Mouse (Mus musculus): ENCODE measurements around the gene Krt80.
A peak's percentile ranks its signal among the peaks of the same experiment; 100 is the strongest.

Krt80 gene

DNA sequence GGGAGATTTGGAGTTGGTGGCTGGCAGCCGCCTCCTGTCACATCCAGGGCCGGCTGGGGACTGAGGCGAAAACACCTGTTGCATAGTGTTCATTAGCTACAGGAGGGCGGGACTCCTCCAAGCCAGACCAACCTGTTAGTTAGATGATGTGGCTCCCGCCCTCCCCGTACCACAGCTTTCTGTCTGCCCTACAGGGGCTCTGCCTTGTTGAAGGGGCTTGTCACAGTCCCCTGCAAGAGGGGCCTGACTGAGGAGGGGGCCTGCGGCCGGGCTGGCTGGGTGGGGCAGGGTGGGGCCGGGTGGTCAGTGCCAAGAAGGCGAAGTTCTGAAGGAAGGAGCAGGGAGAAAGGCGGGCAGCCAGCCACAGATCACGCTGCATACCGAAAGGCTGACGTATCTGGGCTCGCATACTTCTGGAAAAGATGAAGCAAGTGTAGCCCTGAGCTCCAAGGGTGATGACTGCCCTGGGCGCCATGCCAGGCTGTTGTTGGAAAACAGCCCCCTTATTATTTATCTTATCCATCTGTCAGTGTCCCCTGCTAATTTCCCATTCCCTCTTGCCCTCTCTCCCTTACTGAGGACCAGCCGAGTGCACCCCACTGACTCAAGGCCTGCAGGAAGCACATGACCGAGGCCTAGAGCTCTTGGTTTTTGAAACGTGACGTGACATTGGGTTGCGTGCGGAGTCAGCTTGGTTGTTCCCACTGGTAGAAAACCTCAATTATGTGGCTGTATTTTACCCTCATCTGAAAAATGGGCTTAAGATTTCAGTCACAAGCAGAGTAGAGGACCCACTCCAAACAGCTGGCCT lies at the start of gene Krt80:
TSS of gene Krt80 (minus strand) at position 62 of the 811 bp plus-strand sequence.
- DNase-seq: peak; percentile 99

DNA sequence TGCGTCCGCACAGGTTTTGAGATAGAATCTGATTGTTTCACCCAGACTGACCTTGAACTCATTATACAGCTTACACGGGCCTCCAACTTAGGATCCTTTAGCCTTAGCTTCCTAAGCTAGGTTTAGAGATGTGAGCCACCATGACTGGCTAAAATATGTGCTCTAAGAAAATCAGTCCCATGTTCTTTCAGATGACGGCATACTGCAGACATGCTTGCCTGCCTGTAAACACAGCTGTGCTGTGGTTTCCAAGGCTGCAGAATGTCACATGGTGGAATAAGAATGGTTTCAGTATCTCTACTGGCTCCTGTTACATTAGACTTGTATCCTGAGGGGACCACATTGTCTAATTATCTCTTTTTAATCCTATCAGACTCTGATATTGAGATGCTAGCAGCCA lies 49.0 kb upstream of the Krt80 start:
- no peak for DNase-seq

- no peak for DNase-seq
These were observed 45.0 kb upstream of the Krt80 start for GRCm38 (mm10) chr15:101414807-101415565.

DNA sequence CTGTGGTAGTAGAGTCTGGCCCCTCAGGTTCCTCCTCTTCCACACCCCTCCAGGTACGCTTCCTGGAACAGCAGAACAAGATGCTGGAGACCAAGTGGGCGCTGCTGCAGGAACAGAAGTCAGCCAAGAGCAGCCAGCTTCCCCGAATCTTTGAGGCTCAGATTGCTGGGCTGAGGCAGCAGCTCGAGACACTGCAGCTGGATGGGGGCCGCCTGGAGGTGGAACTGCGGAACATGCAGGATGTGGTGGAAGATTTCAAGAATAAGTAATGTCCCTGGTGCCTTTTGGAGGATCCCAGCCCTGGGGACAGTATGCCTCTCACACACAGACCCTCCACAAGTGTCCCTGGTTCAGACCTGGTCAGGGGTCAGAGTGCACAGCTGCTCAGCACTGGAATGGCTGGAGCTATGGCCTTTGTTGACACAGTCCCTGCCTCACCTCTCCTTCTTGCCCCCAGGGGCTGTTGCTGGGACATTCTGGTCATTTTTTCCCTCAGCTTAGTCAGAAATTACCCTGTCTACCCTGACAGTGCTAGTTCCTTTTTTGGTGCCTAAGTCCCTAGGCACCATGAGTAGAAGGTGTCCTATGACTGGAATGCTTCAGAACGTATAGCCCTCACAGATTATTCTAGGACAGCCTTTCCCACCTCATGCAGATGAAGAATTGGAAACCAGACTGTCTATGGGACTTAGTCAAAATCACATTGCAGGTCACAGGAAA lies 44.1 kb upstream of the Krt80 start:
- DNase-seq: no peak

DNA sequence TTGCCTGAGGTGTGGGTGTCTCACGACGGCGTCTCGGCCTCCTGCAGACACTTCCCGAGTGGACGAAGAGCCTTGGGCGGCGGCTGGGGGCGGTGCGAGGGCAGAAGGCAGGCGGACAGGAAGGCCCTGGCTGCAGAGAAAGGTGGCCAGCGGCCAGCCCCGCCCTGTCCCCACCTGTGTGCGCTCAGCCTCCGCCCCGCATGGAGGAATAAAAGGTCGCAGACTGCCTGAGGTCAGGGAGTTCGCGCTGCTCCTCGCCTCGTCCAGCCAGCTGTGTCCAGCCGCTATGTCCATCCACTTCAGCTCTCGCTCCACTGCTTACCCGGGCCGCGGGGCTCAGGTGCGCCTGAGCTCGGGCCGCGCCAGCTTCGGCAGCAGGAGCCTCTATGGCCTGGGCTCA lies 42.2 kb upstream of the Krt80 start:
- DNase-seq: no peak

DNA sequence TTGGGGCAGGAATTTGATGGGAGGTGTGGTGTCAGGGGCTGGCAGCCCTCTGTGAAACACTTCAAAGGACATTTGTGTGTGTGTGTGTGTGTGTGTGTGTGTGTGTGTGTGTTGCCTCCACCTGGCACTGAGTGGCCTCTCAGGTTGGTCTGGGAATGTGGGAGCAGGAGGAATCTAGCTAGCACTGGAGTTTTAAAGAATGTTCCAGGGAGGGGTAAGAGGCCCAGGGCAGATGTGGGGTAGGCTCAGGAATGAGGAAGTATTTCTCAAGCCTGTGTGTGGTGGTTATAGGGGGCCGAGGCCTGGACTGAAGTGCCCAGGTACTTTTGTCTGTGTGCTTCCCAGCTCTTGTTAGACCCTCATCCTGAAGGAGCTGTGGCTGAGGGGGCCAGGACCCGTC lies 40.8 kb upstream of the Krt80 start, which contains the start of gene Krt7:
TSS of gene Krt7 (plus strand) at position 269 of the 400 bp plus-strand sequence.
- no peak for DNase-seq

DNA sequence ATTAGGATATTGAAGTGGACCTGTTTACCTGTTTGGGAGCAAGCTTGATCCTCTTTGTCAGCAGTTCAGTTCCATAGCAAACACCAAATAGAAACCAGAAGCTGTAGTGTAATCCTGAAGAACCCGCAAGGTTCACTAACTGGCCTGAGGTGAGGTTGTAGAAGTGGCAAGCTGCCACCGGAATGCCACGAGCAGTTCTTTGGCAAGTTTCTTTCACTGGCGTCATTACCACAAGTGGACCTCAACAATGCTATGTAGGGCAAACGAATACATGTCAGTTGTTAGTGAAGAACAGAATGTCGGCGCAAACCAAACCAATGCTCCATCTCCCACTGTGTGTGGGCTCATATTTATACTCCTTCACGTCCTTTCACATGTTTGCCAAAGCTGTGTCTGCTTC lies 28.3 kb upstream of the Krt80 start:
- peak; percentile 93 for DNase-seq

GRCm38 (mm10) chr15:101397683-101398082 lies 27.7 kb upstream of the Krt80 start:
- no peak for DNase-seq

DNA sequence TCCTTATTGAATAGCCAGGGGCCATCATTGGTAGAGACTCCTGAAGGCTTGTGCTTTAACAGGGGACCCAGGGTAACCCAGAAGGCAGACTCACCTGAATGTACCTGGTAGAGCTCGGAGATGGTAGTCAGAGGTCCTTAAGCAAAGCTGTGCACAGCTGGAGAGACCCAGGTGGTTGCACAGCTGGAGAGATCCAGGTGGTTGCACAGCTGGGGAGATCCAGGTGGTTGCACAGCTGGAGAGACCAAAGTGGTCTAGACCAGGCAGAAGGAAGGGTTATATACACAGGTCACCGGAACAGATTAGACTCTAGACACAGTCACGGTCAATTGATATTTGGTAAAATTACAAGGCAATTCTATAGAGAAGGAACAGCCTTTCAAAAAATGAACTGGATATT lies 27.0 kb upstream of the Krt80 start:
- DNase-seq: no peak

- no peak for DNase-seq
These were observed 26.5 kb upstream of the Krt80 start for GRCm38 (mm10) chr15:101396466-101396865.

GRCm38 (mm10) chr15:101394908-101395307 lies 24.9 kb upstream of the Krt80 start:
- DNase-seq: no peak

DNA sequence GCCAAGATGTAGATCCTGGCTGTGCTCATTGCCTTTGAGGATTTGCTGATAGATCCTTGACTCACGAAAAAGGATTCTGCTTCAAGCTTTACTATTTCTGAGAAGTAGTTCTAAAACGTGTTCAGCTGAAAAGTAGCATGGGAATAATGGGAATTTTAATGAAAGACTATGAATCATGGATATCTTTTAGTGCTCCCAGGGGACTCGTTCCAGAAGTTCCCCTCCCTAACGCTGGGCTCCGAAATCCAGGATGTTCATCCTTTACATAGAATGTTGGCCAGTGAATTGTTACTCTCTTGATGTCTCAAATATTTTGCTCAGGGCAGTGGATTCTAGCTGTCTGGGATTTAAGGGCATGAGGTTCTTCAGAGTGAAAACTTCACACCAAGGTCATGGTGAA lies 22.3 kb upstream of the Krt80 start:
- no peak for DNase-seq

DNA sequence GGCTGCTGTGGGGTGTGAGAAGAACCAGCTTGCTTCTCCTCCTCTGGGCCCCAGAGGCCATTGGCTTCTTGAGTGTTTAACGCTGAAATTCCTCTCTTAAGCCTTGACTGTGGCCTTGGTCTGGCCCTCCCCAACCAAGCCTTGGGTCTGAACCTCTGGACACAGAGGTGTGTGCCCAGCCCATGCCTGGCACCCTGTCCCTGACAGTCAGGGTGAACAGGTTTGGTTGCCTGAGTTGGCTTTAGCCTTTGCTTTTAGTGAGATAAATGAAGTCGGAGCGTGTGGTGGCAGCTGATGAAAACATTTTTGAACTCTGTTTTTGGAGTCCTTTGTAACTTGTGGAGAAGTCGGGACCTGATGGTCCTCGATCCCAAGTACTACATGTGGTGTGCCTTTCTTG lies 20.2 kb upstream of the Krt80 start:
- no peak for DNase-seq

- DNase-seq: peak; percentile 92
These were observed 18.1 kb upstream of the Krt80 start for GRCm38 (mm10) chr15:101388034-101388541.

DNA sequence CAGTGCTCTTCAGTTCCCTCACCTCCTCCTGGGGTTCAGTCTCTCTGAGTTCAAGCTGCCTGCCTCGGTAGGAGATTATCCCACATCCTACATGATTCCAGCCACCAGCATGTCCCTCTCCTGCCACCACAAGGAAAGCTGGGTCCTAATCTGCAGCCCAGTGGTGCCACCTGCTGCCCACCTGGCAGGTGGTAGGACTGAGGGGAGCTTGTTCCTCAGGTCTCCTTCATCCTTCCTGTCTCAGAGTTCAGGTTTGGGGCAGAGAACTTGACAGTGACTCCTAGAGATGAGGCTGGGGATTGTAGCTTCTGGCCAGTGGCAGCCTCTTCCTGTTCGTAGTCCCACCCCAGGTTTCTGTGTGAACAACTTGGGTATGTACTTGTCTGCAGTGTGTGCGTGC lies 17.2 kb upstream of the Krt80 start:
- DNase-seq: no peak

- peak; percentile 94 for DNase-seq
These were observed 15.1 kb upstream of the Krt80 start for GRCm38 (mm10) chr15:101385064-101385463.

GRCm38 (mm10) chr15:101384610-101385009 lies 14.6 kb upstream of the Krt80 start:
- no peak for DNase-seq

- DNase-seq: peak; percentile 96
These were observed 12.8 kb upstream of the Krt80 start for GRCm38 (mm10) chr15:101382811-101383210.

DNA sequence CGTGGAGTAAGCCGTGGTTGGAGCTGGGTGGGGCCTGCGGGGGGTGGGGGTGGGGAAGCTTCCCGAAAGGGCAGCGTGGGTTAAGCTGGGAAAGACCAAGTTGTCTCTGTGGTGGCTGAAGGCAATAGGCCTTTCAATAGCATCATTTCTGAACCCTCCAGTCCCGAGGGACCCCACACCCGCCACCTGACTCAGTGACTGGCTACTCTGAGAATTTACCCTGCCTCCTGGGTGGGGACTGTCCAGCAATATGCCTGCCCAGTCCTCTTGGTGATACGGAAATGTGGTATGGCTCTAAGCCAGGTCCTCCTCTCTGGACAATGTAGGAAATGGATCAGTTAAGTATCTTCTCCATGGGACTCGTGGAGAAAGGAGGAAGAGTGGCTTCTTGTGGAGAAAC lies 11.8 kb upstream of the Krt80 start:
- peak; percentile 96 for DNase-seq

DNA sequence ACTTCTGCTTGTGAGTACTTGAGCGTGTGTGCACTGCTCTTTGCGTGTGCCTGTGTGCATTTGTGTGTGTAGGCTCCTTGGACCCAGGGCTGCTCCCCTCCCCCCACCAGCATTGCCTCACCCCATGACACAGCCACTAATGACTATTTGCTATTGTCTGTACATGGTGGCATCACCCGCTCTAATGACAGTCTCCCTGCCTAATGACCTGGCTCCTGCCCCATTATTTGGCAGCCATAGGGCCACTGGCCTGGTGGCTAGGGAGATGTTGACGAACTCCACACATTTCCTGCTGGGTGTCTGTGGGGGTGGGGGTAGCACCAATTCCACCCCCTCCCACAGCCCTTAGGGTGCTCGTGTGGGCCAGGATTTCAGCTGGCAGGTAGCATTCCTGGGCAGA lies 8.7 kb upstream of the Krt80 start:
- DNase-seq: no peak

DNA sequence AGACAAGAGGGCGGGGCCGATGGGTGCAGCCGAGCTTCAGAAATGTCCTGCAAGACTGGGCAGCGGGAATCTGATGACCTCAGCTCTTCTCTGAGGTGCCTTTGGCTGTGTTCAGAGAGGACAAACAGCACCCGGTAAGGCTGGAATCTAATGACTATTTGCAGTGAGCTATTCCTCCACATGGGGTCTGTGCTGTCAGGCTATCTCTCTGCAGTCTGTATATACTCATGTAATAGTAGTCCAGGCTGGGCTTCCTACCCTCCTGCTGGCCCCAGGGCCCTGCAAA lies 6.8 kb upstream of the Krt80 start:
- DNase-seq: peak; percentile 91

GRCm38 (mm10) chr15:101375956-101376775 lies 6.2 kb upstream of the Krt80 start:
- peak; percentile 91 for DNase-seq

DNA sequence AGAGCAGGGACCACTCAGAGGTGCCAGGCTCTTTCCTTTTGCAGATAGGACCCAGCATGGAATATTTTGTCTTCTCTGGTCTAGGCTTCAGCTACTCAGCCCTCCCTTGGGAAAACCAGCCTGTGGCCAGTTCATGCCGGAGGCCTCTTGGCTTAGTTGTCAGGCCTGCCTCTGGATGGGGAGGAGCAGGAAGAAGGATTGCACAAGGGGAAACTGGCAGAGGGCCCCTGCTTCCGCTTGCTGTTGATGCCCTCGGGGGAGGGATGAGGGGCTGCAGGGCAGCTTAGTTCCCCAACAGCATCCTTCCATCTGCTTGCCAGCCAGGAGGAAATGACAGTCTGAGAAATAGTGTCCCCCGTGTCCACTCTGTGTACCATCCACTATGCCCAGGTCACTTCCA lies 4.9 kb upstream of the Krt80 start:
- DNase-seq: peak; percentile 99
